Mouse (Mus musculus) left cerebral cortex, postnatal 10 days (tissue): ENCODE measurements around the gene Pgc. TPM values are rescaled to one million over a fixed set of nuclear protein-coding genes. Genes with fewer than 3 reads are reported as not detected.

ENCODE experiments used
- DNase-seq, 2 experiments: peaks; one replicate each; pipeline ENCODE4 v3.0.0; 2021 to 2022; ENCODE audit warnings: low spot score in 2 of 2, mixed read lengths in 1 of 2; ENCODE audit errors: extremely low spot score in 1 of 2
- intact Hi-C: fragments of 180-260 bp; cut with DNase I; formaldehyde crosslinking; loops from one replicate; pipeline ENCODE4 v1.15.1; 2025
- total RNA-seq, 2 experiments: library from RNA; stranded (reverse); gene quantifications; 2 replicates each; pipeline ENCODE4 v1.2.3; 2021

Gene Pgc
- total RNA-seq, 2 experiments from 2014 or later = not detected

GRCm38 (mm10) chr17:47704692-47705091 is 21.9 kb upstream of the Pgc start:
- no peak for DNase-seq
- intact Hi-C loops = no loop called here

GRCm38 (mm10) chr17:47706196-47706595 is 20.4 kb upstream of the Pgc start:
- intact Hi-C loops = no loop called here
- peak in 1 of 2 experiments; percentile 49 for DNase-seq

- intact Hi-C loops = no loop called here
- DNase-seq = no peak
Measured at GRCm38 (mm10) chr17:47707961-47708360, 18.7 kb upstream of the Pgc start.

- no peak for DNase-seq
- intact Hi-C loops = no loop called here
Measured at GRCm38 (mm10) chr17:47708972-47709371, 17.7 kb upstream of the Pgc start.

- DNase-seq = no peak
- intact Hi-C loops = no loop called here
Measured at GRCm38 (mm10) chr17:47710036-47710435, 16.6 kb upstream of the Pgc start.

- no peak for DNase-seq
- intact Hi-C loops = no loop called here
Measured at GRCm38 (mm10) chr17:47711883-47712282, 14.8 kb upstream of the Pgc start.

GRCm38 (mm10) chr17:47712889-47713571 is 13.6 kb upstream of the Pgc start:
- no peak for DNase-seq
- intact Hi-C loops = no loop called here

GRCm38 (mm10) chr17:47715037-47715436 is 11.6 kb upstream of the Pgc start:
- intact Hi-C loops = no loop called here

GRCm38 (mm10) chr17:47721183-47721582 is 5.5 kb upstream of the Pgc start:
- no peak for DNase-seq
- intact Hi-C loops = no loop called here

More at GRCm38 (mm10) chr17:47715037-47715436, 11.6 kb upstream of the Pgc start:
- DNase-seq = no peak

GRCm38 (mm10) chr17:47730633-47731575 is 4.3 kb downstream of the Pgc start:
- intact Hi-C loops = no loop called here
- DNase-seq = peak in 1 of 2 experiments; percentile 40

- DNase-seq = no peak
- intact Hi-C loops = no loop called here
Measured at GRCm38 (mm10) chr17:47735553-47736100, 9.0 kb downstream of the Pgc start.

GRCm38 (mm10) chr17:47736856-47737255 is 10.2 kb downstream of the Pgc start, which contains the start of gene Tfeb:
Tfeb (plus strand) TSS chr17:47737030.
- DNase-seq = peak; percentile 93 to 97
- intact Hi-C loops = no loop called here

GRCm38 (mm10) chr17:47737271-47738065 is 10.8 kb downstream of the Pgc start:
- peak; percentile 51 to 92 for DNase-seq
- intact Hi-C loops = no loop called here

- intact Hi-C loops = no loop called here
- peak in 1 of 2 experiments; percentile 84 for DNase-seq
Measured at GRCm38 (mm10) chr17:47738066-47738878, 11.6 kb downstream of the Pgc start.

GRCm38 (mm10) chr17:47738879-47739798 is 12.5 kb downstream of the Pgc start:
- intact Hi-C loops = no loop called here
- DNase-seq = no peak

GRCm38 (mm10) chr17:47740186-47740585 is 13.5 kb downstream of the Pgc start:
- intact Hi-C loops = no loop called here
- DNase-seq = no peak
